Mouse (Mus musculus) CD8-positive naive resting alpha-beta T cell, adult 57 days (primary cell): ENCODE results near the gene Slf2. TPM values are rescaled to one million over a fixed set of nuclear protein-coding genes. Genes with fewer than 3 reads are reported as not detected.

Source experiments
- total RNA-seq: library from RNA; stranded (reverse); gene quantifications from one replicate; pipeline ENCODE4 v1.2.4, GENCODE M21; 2023

Slf2 gene
- 39.5 TPM for total RNA-seq

GRCm38 (mm10) chr19:44930744-44931453 lies at the start of gene Slf2:
Slf2 (plus strand) TSS chr19:44931151.

DNA sequence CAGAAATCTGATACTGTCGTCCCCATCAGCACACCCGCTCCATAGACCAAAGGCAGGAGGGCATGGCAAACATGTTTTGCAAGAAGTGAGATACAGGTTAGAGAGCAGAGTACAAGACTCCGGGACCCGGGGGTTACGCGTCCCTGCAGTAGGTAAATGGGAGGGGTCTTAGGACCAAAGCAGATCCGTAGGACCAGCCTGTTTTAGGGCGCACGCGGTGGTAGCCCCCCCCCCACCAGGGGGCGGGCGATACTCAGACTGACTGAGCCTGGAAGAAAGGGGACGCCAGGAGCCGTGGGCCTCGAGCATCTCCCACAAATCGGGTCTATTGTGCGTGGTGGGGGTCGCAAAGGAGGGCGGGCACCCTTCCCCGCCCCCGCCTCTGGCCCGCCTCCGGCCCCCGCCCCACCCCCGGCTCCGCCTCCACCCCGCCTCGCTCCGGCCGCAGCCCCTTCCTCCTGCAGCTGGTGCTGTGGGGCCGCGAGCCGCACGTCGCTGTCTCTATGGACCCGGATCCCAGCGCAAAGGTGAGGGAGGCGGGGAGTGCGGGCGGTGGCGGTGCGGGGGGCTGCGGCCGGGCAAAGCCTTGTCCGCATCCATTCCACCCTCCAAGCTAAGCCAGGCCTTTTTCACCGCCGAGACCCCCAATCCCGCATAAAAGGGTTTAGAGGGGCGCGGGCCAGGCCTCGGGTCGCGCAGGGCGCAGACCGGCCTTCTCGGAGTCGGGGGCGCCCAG lies 58.0 kb downstream of the Slf2 start, which contains the start of gene Sema4g:
Gene Sema4g, plus strand, starts transcription at position 271 of the 736 bp plus-strand sequence.

GRCm38 (mm10) chr19:45005444-45005843 lies 74.5 kb downstream of the Slf2 start, which contains the start of gene Twnk:
Twnk (plus strand) TSS chr19:45005663.

GRCm38 (mm10) chr19:45005957-45006712 lies 75.2 kb downstream of the Slf2 start, which contains the start of gene Mrpl43:
Mrpl43 (minus strand) TSS chr19:45006442.

DNA sequence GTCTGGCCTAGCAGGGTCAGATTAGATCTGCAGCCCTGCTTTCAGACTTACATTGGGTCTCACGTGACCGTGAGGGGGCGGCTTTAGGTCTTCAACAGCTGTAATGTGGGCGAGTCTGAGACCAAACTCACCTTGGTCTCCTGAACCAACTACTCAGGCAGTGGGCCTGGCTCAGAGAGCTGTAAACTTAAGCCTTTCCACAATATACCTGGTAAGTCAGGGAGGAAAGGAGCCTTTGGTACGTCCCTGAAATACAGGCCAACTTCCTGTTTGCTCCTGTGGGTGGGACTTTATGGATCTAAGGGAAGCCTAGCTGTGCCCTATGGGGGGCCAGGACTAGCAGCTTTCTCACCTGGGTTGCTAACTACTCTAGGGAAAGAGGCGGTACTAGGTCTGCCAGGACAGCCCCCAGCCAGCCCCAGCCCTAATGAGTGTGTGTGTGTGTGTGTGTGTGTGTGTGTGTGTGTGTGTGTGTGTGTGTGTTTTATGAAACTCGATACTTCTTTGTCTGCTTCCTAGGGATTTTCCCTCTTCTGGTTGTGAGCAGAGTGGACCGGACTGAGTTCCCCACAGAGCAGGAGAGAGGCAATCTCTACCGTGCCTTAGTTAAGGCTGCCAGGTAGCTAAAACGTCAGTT lies 83.5 kb downstream of the Slf2 start, which contains the start of gene Lzts2:
Gene Lzts2, plus strand, starts transcription at position 80 of the 637 bp plus-strand sequence.

Other genes with a start within 250 kb of the Slf2 start
- not detected for gene Pax2, start 175.1 kb upstream of the Slf2 start, total RNA-seq
- gene Sema4g, start 58.0 kb downstream of the Slf2 start, total RNA-seq: 1.5 TPM
- gene Twnk, start 74.5 kb downstream of the Slf2 start, total RNA-seq: 12.6 TPM
- gene Mrpl43, start 75.3 kb downstream of the Slf2 start, total RNA-seq: 25.2 TPM
- gene Lzts2, start 83.3 kb downstream of the Slf2 start, total RNA-seq: 3.2 TPM
- not detected for gene Pdzd7, start 114.6 kb downstream of the Slf2 start, total RNA-seq
- 67.0 TPM for gene Sfxn3, start 116.4 kb downstream of the Slf2 start, total RNA-seq
- not detected for gene Kazald1, start 144.1 kb downstream of the Slf2 start, total RNA-seq
- not detected for gene Tlx1, start 219.5 kb downstream of the Slf2 start, total RNA-seq